Mouse (Mus musculus): ENCODE results near the gene Tmsb4x.

Tmsb4x gene

GRCm38 (mm10) chrX:167208978-167209754 lies at the start of gene Tmsb4x:
Tmsb4x (minus strand) TSS chrX:167209315.
- peak; percentile 76 to 78 for DNase-seq (ENCODE audit: low read depth in 2 of 2, low spot score in 2 of 2)

- DNase-seq (ENCODE audit: low read depth in 2 of 2, low spot score in 2 of 2), result no peak
Observed at GRCm38 (mm10) chrX:167241736-167242135, 32.6 kb upstream of the Tmsb4x start.

GRCm38 (mm10) chrX:167239293-167239921 lies 30.3 kb upstream of the Tmsb4x start:
- DNase-seq (ENCODE audit: low read depth in 2 of 2, low spot score in 2 of 2), result no peak

- DNase-seq (ENCODE audit: low read depth in 2 of 2, low spot score in 2 of 2), result peak; percentile 58 to 66
Observed at GRCm38 (mm10) chrX:167233104-167233687, 24.1 kb upstream of the Tmsb4x start.

- DNase-seq (ENCODE audit: low read depth in 2 of 2, low spot score in 2 of 2), result no peak
Observed at GRCm38 (mm10) chrX:167231150-167231549, 22.0 kb upstream of the Tmsb4x start.

GRCm38 (mm10) chrX:167229819-167230218 lies 20.7 kb upstream of the Tmsb4x start:
- DNase-seq (ENCODE audit: low read depth in 2 of 2, low spot score in 2 of 2), result no peak

GRCm38 (mm10) chrX:167229206-167229605 lies 20.1 kb upstream of the Tmsb4x start:
- peak; percentile 64 to 78 for DNase-seq (ENCODE audit: low read depth in 2 of 2, low spot score in 2 of 2)

- no peak for DNase-seq (ENCODE audit: low read depth in 2 of 2, low spot score in 2 of 2)
Observed at GRCm38 (mm10) chrX:167227756-167228155, 18.6 kb upstream of the Tmsb4x start.

GRCm38 (mm10) chrX:167227138-167227537 lies 18.0 kb upstream of the Tmsb4x start:
- no peak for DNase-seq (ENCODE audit: low read depth in 2 of 2, low spot score in 2 of 2)

- no peak for DNase-seq (ENCODE audit: low read depth in 2 of 2, low spot score in 2 of 2)
Observed at GRCm38 (mm10) chrX:167226570-167226969, 17.5 kb upstream of the Tmsb4x start.

GRCm38 (mm10) chrX:167212707-167213106 lies 3.6 kb upstream of the Tmsb4x start:
- no peak for DNase-seq (ENCODE audit: low read depth in 2 of 2, low spot score in 2 of 2)

GRCm38 (mm10) chrX:167211871-167212555 lies 2.9 kb upstream of the Tmsb4x start:
- no peak for DNase-seq (ENCODE audit: low read depth in 2 of 2, low spot score in 2 of 2)

- DNase-seq (ENCODE audit: low read depth in 2 of 2, low spot score in 2 of 2), result no peak
Observed at GRCm38 (mm10) chrX:167210319-167210728, 1.2 kb upstream of the Tmsb4x start.

GRCm38 (mm10) chrX:167209828-167210227 lies 713 bp upstream of the Tmsb4x start:
- DNase-seq (ENCODE audit: low read depth in 2 of 2, low spot score in 2 of 2), result no peak

- no peak for DNase-seq (ENCODE audit: low read depth in 2 of 2, low spot score in 2 of 2)
Observed at GRCm38 (mm10) chrX:167208506-167208820, 652 bp downstream of the Tmsb4x start.

GRCm38 (mm10) chrX:167207741-167208505 lies 1.2 kb downstream of the Tmsb4x start:
- no peak for DNase-seq (ENCODE audit: low read depth in 2 of 2, low spot score in 2 of 2)

- no peak for DNase-seq (ENCODE audit: low read depth in 2 of 2, low spot score in 2 of 2)
Observed at GRCm38 (mm10) chrX:167205813-167206520, 3.1 kb downstream of the Tmsb4x start.

GRCm38 (mm10) chrX:167201365-167201764 lies 7.8 kb downstream of the Tmsb4x start:
- DNase-seq (ENCODE audit: low read depth in 2 of 2, low spot score in 2 of 2), result no peak

- DNase-seq (ENCODE audit: low read depth in 2 of 2, low spot score in 2 of 2), result no peak
Observed at GRCm38 (mm10) chrX:167195228-167195649, 13.9 kb downstream of the Tmsb4x start.

- DNase-seq (ENCODE audit: low read depth in 2 of 2, low spot score in 2 of 2), result no peak
Observed at GRCm38 (mm10) chrX:167186306-167186705, 22.8 kb downstream of the Tmsb4x start.

All from CD8-positive naive resting alpha-beta T cell, adult 2 months (primary cell).